Mouse (Mus musculus) heart, adult 2 months (tissue): ENCODE results near the gene Rfx7. TPM values are rescaled to one million over a fixed set of nuclear protein-coding genes. Genes with fewer than 3 reads are reported as not detected.

Experiments
- DNase-seq, 2 experiments: peaks; one replicate each; pipeline ENCODE4 v3.0.0; 2021
- H3K27ac ChIP-seq: fragments of 200-600 bp; 2 replicates; pipeline ENCODE4 v1.8.1; 2022
- H3K27me3 ChIP-seq: fragments of 200-500 bp; 2 replicates; pipeline ENCODE4 v1.6.1; 2012; ENCODE audit warnings: mild to moderate bottlenecking, low read length, inconsistent platforms, mixed read lengths; ENCODE audit not compliant: control insufficient read depth, insufficient read depth
- H3K36me3 ChIP-seq: fragments of 200-500 bp; 2 replicates; pipeline ENCODE4 v1.6.1; 2012; ENCODE audit warnings: low read length, inconsistent platforms; ENCODE audit not compliant: control insufficient read depth, insufficient read depth
- H3K4me1 ChIP-seq: fragments of 200-500 bp; 2 replicates; pipeline ENCODE4 v1.6.1; 2011; ENCODE audit warnings: low read length; ENCODE audit not compliant: control insufficient read depth, insufficient read depth
- H3K4me3 ChIP-seq: fragments of 200-600 bp; 2 replicates; pipeline ENCODE4 v1.8.1; 2022
- H3K79me2 ChIP-seq: fragments of 200-500 bp; replicated peaks from 2 replicates; pipeline ENCODE4 v1.6.1; 2012; ENCODE audit warnings: mild to moderate bottlenecking, inconsistent platforms, low read length, moderate library complexity, mixed read lengths; ENCODE audit not compliant: control insufficient read depth, insufficient read depth
- H3K9ac ChIP-seq: fragments of 200-500 bp; 2 replicates; pipeline ENCODE4 v1.6.1; 2012; ENCODE audit warnings: low read depth, mild to moderate bottlenecking, control low read depth, inconsistent platforms, low read length, mixed read lengths
- CTCF ChIP-seq: fragments of 200-600 bp; IDR thresholded peaks from 2 replicates; pipeline ENCODE4 v1.8.1; 2022; ENCODE audit warnings: antibody characterized with exemption, mild to moderate bottlenecking, moderate library complexity
- EP300 ChIP-seq: fragments of 200-500 bp; IDR thresholded peaks from 2 replicates; pipeline ENCODE4 v1.6.1; 2011; ENCODE audit warnings: low read depth, low read length, control low read depth; ENCODE audit not compliant: insufficient read depth
- POLR2A ChIP-seq: fragments of 200-500 bp; IDR thresholded peaks from 2 replicates; pipeline ENCODE4 v1.6.1; 2011; ENCODE audit warnings: mild to moderate bottlenecking, low read depth, low read length, control low read depth; ENCODE audit not compliant: insufficient read depth
- WGBS: fragments of 180-500 bp; shearing (Covaris S2); methylation state at CpG from one replicate; pipeline ENCODE4 v1.1.7; 2018; 5-methylcytosine and 5-hydroxymethylcytosine counted together
- intact Hi-C: fragments of 180-260 bp; cut with DNase I; formaldehyde crosslinking; loops from one replicate; pipeline ENCODE4 v1.15.1; 2025
- polyA plus RNA-seq: library from polyadenylated mRNA; depleted of rRNA; stranded (reverse); fragments of >200 nt; gene quantifications from 2 replicates; pipeline ENCODE4 v1.2.3, GENCODE M21; 2012
- total RNA-seq, 2 experiments: library from RNA; stranded (reverse); gene quantifications; 2 replicates each; pipeline ENCODE4 v1.2.3; 2021

The Rfx7 gene
- total and polyA plus RNA-seq, 3 experiments: 2.9 to 8.1 (median 6.7) TPM

DNA sequence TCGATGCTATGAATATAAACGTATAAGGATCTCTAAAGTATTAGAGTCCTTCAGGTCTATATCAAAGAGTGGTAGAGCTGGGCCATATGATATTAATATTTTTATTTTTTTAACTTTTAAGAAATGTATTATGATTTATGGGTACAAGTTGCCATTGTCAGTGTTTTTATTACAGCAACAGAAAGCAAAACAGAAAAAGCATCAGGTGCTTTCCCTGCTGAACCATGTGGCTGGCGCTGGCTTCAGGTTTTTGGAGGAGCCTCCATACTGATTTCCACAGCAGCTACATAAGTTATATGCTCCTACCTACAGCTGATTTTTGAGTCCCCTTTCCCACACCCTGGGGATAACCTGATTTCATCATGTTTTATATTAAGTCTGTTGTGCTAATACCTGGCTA, 68.1 kb downstream of the Rfx7 start:
- H3K4me3 ChIP-seq: no peak overlapping the region
- DNase-seq: no peak
- no peak overlapping the region for H3K27ac ChIP-seq
- TF ChIP-seq CTCF: no peak
- TF ChIP-seq POLR2A: no peak
- TF ChIP-seq EP300: no peak
- 92% methylated on average over 3 of the region's 3 CpGs for WGBS
- H3K27me3 ChIP-seq: no peaks in the 10 kb centered on the region
- H3K36me3 ChIP-seq: no peaks in the 10 kb centered on the region
- no peaks in the 10 kb centered on the region for H3K79me2 ChIP-seq
- no peaks in the 10 kb centered on the region for H3K4me1 ChIP-seq
- H3K9ac ChIP-seq: no peak overlapping the region
- intact Hi-C loops: no loop called here

DNA sequence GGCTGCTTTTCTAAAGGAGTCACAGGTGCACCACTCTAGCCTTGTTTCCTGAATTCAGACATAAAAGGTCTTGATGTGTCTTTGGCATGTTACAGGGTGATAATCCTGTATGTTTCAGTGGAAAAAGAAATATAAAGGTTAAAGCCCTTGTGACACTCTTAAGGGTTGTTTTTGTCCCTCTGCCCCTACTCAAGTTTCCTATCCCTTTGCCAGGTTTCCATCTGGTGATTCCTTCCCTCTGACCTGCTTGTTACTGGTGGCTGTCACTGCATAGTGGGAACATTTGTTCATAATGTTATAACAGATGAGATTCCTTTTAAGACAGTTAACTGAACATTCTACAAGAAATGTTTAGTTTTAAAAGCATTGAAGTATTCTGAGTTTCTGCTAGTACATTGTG, 77.7 kb downstream of the Rfx7 start:
- Histone ChIP-seq H3K27me3 (no peaks in the 10 kb centered on the region), H3K4me3 (no peak overlapping the region), H3K9ac (no peak overlapping the region), H3K27ac (no peak overlapping the region), H3K4me1 (no peaks in the 10 kb centered on the region), H3K79me2 (no peaks in the 10 kb centered on the region), H3K36me3 (no peaks in the 10 kb centered on the region; the same call in 1 of the 2 replicates)
- TF ChIP-seq POLR2A (no peak), CTCF (no peak), EP300 (no peak)
- intact Hi-C loops: loop anchor here (10.0 kb wide), 1 partner anchor 275 kb away; no protein-coding TSS in a partner anchor
- DNase-seq: no peak

DNA sequence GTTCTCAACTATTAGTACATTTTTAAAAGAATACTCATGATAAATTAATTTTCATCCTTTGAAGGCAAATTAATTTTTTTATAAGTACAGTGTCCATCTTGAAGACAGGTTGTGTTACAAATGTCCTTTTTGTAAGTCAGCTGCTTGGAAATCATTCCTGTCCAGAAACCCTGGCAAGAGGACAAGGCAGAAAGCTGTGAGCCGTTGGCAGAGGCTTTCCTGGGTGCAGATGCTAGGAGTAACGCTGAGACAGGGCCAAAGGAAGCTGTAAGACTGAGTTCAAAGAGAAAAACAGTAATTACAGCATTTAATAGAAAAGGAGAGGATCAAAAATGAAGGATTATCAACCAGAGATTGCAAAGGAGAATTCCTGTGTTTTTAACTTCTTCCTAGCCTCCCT, 81.8 kb downstream of the Rfx7 start:
- TF ChIP-seq CTCF (no peak), POLR2A (no peak), EP300 (no peak)
- Histone ChIP-seq H3K4me1 (no peaks in the 10 kb centered on the region), H3K27ac (no peak overlapping the region), H3K9ac (no peak overlapping the region), H3K36me3 (peaks cover 3% of the 10 kb centered on the region), H3K4me3 (no peak overlapping the region), H3K27me3 (no peaks in the 10 kb centered on the region), H3K79me2 (no peaks in the 10 kb centered on the region)
- intact Hi-C loops: loop anchor here (10.0 kb wide), 1 partner anchor 271 kb away; no protein-coding TSS in a partner anchor
- DNase-seq: peak in 1 of 2 experiments; percentile 44
- 28% methylated on average over 2 of the region's 2 CpGs for WGBS

DNA sequence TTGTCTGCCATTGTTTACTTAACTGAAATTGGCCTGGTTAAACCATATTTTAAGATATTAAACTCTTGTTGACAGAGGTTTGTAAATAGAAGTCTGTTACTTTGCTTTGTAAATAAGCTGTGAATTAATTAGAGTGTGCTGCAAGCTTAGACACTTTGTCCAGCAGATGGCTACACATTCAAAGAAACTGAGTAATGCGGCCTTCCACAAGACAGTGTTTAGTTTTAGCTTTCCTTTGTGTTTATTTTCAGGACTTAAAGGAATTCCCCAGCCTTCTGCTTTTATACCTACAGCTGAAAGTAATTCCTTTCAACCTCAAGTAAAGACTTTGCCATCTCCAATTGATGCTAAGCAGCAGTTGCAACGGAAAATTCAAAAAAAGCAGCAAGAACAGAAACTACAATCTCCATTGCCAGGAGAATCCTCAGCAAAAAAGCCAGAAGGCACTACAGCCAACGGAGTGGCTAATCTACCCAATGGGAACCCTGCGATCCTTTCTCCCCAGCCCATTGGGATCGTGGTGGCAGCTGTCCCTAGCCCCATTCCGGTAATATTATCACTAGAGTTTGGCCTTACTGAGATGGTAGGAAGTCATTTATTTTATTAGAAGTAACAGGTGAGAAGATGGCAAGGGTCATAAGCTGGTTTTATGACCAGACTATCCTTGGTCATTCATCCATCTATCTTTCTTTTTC, 82.9 kb downstream of the Rfx7 start:
- no peak for DNase-seq

DNA sequence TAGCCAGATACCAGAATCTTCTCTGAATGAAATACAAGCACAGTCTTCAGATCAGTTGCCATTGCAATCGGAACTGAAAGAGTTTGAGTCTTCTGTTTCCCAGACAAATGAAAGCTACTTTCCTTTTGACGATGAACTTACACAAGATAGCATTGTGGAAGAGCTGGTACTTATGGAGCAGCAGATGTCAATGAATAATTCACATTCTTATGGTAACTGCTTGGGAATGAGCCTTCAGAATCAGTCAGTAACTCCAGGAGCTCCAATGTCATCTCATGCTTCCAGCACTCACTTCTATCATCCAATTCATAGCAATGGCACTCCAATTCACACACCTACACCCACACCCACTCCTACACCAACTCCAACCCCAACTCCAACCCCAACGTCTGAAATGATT, 86.0 kb downstream of the Rfx7 start:
- DNase-seq: no peak
- H3K4me1 ChIP-seq: no peaks in the 10 kb centered on the region
- WGBS: 85% methylated on average over 3 of the region's 3 CpGs
- H3K27ac ChIP-seq: no peak overlapping the region
- H3K9ac ChIP-seq: no peak overlapping the region
- H3K27me3 ChIP-seq: no peaks in the 10 kb centered on the region
- H3K79me2 ChIP-seq: no peaks in the 10 kb centered on the region; the same call in 1 of the 2 replicates
- H3K4me3 ChIP-seq: no peak overlapping the region
- TF ChIP-seq CTCF (no peak), POLR2A (no peak)
- peaks cover 3% of the 10 kb centered on the region for H3K36me3 ChIP-seq
- intact Hi-C loops: loop anchor here (10.0 kb wide), 1 partner anchor 267 kb away; no protein-coding TSS in a partner anchor

More for the DNA sequence above, 82.9 kb downstream of the Rfx7 start:
- H3K79me2 ChIP-seq: no peaks in the 10 kb centered on the region; the same call in 1 of the 2 replicates
- TF ChIP-seq POLR2A: no peak
- TF ChIP-seq CTCF: peak; percentile 67
- no peak overlapping the region for H3K27ac ChIP-seq
- no peaks in the 10 kb centered on the region for H3K4me1 ChIP-seq
- no peaks in the 10 kb centered on the region for H3K27me3 ChIP-seq
- WGBS: 69% methylated on average over 6 of the region's 6 CpGs
- H3K4me3 ChIP-seq: no peak overlapping the region
- intact Hi-C loops: loop anchor here (10.0 kb wide), 1 partner anchor 270 kb away; no protein-coding TSS in a partner anchor
- peaks cover 3% of the 10 kb centered on the region for H3K36me3 ChIP-seq
- no peak overlapping the region for H3K9ac ChIP-seq

DNA sequence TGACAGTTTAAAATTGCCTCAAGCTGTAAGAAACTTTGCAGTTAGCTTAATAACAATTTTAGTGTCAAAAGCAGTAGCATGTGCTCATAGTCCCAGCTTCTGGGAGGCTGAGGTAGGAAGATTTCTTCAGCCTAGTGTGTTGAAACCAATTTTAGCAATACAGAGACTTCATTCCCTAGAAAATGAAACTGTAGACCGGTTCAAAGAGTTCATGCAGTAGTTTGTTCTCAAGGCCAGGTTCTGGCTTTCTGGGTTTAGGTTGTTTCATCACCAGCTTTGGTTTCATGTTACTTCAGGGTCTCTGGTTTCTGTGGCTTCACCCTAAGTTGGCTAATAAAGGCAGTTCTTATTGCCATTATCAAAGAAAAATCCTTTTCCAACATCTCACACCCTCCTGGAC, 91.6 kb downstream of the Rfx7 start:
- WGBS: 98% methylated on average over 1 of the region's 1 CpGs
- Histone ChIP-seq H3K36me3 (peaks cover 6% of the 10 kb centered on the region), H3K9ac (no peak overlapping the region), H3K27ac (no peak overlapping the region), H3K4me3 (no peak overlapping the region), H3K79me2 (no peaks in the 10 kb centered on the region; the same call in 1 of the 2 replicates), H3K4me1 (peaks cover 6% of the 10 kb centered on the region), H3K27me3 (no peaks in the 10 kb centered on the region)
- no peak for TF ChIP-seq POLR2A
- TF ChIP-seq EP300: no peak
- no peak for TF ChIP-seq CTCF
- intact Hi-C loops: no loop called here
- DNase-seq: no peak
